Mouse (Mus musculus) hindbrain, postnatal 0 days (tissue): ENCODE data around the gene Dcaf1. TPM values are rescaled to one million over a fixed set of nuclear protein-coding genes. Genes with fewer than 3 reads are reported as not detected.

Experiments
- ATAC-seq: fragments of 200-750 bp; cut with Nextera tagmentation; 2 replicates; pipeline ENCODE4 v1.8.0; 2017; ENCODE audit warnings: mild to moderate bottlenecking, moderate TSS enrichment, moderate library complexity
- DNase-seq: peaks from one replicate; pipeline ENCODE4 v3.0.0-alpha.2; 2015; ENCODE audit warnings: low spot score
- H3K27ac ChIP-seq: fragments of 300-500 bp; sonication (generic); 2 replicates; pipeline ENCODE4 v1.5.1; 2014; ENCODE audit warnings: mild to moderate bottlenecking
- H3K27me3 ChIP-seq: fragments of 300-500 bp; sonication (generic); 2 replicates; pipeline ENCODE4 v1.6.1; 2014; ENCODE audit warnings: low read length, mixed read lengths; ENCODE audit not compliant: insufficient read depth
- H3K36me3 ChIP-seq: fragments of 300-500 bp; sonication (generic); 2 replicates; pipeline ENCODE4 v1.6.1; 2014; ENCODE audit warnings: low read length, mixed read lengths; ENCODE audit not compliant: insufficient read depth
- H3K4me1 ChIP-seq: fragments of 300-500 bp; sonication (generic); 2 replicates; pipeline ENCODE4 v1.6.1; 2014; ENCODE audit warnings: antibody characterized with exemption, low read length, mixed read lengths; ENCODE audit not compliant: insufficient read depth
- H3K4me2 ChIP-seq: fragments of 300-500 bp; sonication (generic); 2 replicates; pipeline ENCODE4 v1.6.1; 2014; ENCODE audit warnings: low read depth, mild to moderate bottlenecking, low read length, moderate library complexity, mixed read lengths
- H3K4me3 ChIP-seq: fragments of 300-500 bp; sonication (generic); 2 replicates; pipeline ENCODE4 v1.5.1; 2014; ENCODE audit warnings: low read length
- H3K9ac ChIP-seq: fragments of 300-500 bp; sonication (generic); replicated peaks from 2 replicates; pipeline ENCODE4 v1.6.1; 2014; ENCODE audit warnings: mild to moderate bottlenecking, low read length, moderate library complexity, mixed read lengths
- H3K9me3 ChIP-seq: fragments of 300-500 bp; sonication (generic); 2 replicates; pipeline ENCODE4 v1.6.1; 2016; ENCODE audit warnings: low read length, mixed read lengths
- CTCF ChIP-seq: IDR thresholded peaks from 2 replicates; pipeline ENCODE4 v1.5.1; 2016; ENCODE audit warnings: antibody characterized with exemption, control low read depth, low read depth
- WGBS: fragments of 180-500 bp; shearing (Covaris S2); extraction: QIAGEN DNeasy Blood & Tissue Kit; methylation state at CpG from one replicate; pipeline ENCODE4 v1.1.7; 2014; 5-methylcytosine and 5-hydroxymethylcytosine counted together
- polyA plus RNA-seq: library from polyadenylated mRNA; unstranded; fragments of >200 nt; fragmentation: Nextera tagmentation; extraction: Ambion mirVana; gene quantifications from 2 replicates; pipeline ENCODE4 v1.2.1, GENCODE M21; 2015
- total RNA-seq: library from RNA; depleted of rRNA; stranded (reverse); fragments of >200 nt; gene quantifications from 2 replicates; pipeline ENCODE4 v1.2.3, GENCODE M21; 2014

The Dcaf1 gene
- total and polyA plus RNA-seq, 2 experiments from 2014 or later = 7.4 to 18.3 TPM

- Histone ChIP-seq H3K9me3 (no peaks in the 10 kb centered on the region), H3K36me3 (peaks cover 36% of the 10 kb centered on the region; the same call in 1 of the 2 replicates), H3K9ac (no peak overlapping the region), H3K27ac (no peak overlapping the region), H3K4me2 (no peak overlapping the region), H3K4me3 (no peak overlapping the region), H3K4me1 (no peaks in the 10 kb centered on the region), H3K27me3 (no peaks in the 10 kb centered on the region)
- WGBS = 85% methylated on average over 5 of the region's 5 CpGs
- ATAC-seq (no peak), DNase-seq (no peak)
- TF ChIP-seq CTCF = no peak
Measured at GRCm38 (mm10) chr9:106874216-106874615, 52.5 kb downstream of the Dcaf1 start.

- H3K27ac ChIP-seq = no peak overlapping the region
- H3K4me3 ChIP-seq = no peak overlapping the region
- no peaks in the 10 kb centered on the region for H3K9me3 ChIP-seq
- H3K27me3 ChIP-seq = no peaks in the 10 kb centered on the region
- H3K4me1 ChIP-seq = no peaks in the 10 kb centered on the region
- TF ChIP-seq CTCF = no peak
- no peak for DNase-seq
- no peak overlapping the region for H3K9ac ChIP-seq
- no peak overlapping the region for H3K4me2 ChIP-seq
- peaks cover 49% of the 10 kb centered on the region; the same call in 1 of the 2 replicates for H3K36me3 ChIP-seq
- ATAC-seq = no peak
- 78% methylated on average over 3 of the region's 3 CpGs for WGBS
Measured at GRCm38 (mm10) chr9:106876666-106877065, 55.0 kb downstream of the Dcaf1 start.

GRCm38 (mm10) chr9:106879471-106879870 lies 57.8 kb downstream of the Dcaf1 start:
- H3K27ac ChIP-seq = no peak overlapping the region

GRCm38 (mm10) chr9:106881071-106881755 lies 59.5 kb downstream of the Dcaf1 start:
- H3K27ac ChIP-seq = no peak overlapping the region
- no peaks in the 10 kb centered on the region for H3K9me3 ChIP-seq
- H3K4me3 ChIP-seq = no peak overlapping the region
- H3K27me3 ChIP-seq = no peaks in the 10 kb centered on the region
- no peak for TF ChIP-seq CTCF
- DNase-seq = no peak
- peaks cover 36% of the 10 kb centered on the region; the same call in 1 of the 2 replicates for H3K36me3 ChIP-seq
- no peak overlapping the region for H3K4me2 ChIP-seq
- H3K9ac ChIP-seq = no peak overlapping the region
- no peak for ATAC-seq
- peaks cover 19% of the 10 kb centered on the region for H3K4me1 ChIP-seq
- 52% methylated on average over 4 of the region's 4 CpGs for WGBS

More at GRCm38 (mm10) chr9:106879471-106879870, 57.8 kb downstream of the Dcaf1 start:
- TF ChIP-seq CTCF = no peak
- Histone ChIP-seq H3K4me3 (no peak overlapping the region), H3K9me3 (no peaks in the 10 kb centered on the region), H3K27me3 (no peaks in the 10 kb centered on the region), H3K36me3 (peaks cover 52% of the 10 kb centered on the region; the same call in 1 of the 2 replicates), H3K9ac (no peak overlapping the region), H3K4me2 (no peak overlapping the region), H3K4me1 (peaks cover 10% of the 10 kb centered on the region)
- ATAC-seq = no peak
- 61% methylated on average over 4 of the region's 4 CpGs for WGBS
- DNase-seq = no peak

GRCm38 (mm10) chr9:106882176-106882575 lies 60.5 kb downstream of the Dcaf1 start:
- Histone ChIP-seq H3K27me3 (no peaks in the 10 kb centered on the region), H3K36me3 (peaks cover 34% of the 10 kb centered on the region; the same call in 1 of the 2 replicates), H3K4me1 (peaks cover 19% of the 10 kb centered on the region), H3K9ac (no peak overlapping the region), H3K9me3 (no peaks in the 10 kb centered on the region), H3K27ac (no peak overlapping the region), H3K4me2 (no peak overlapping the region), H3K4me3 (no peak overlapping the region)
- 66% methylated on average over 4 of the region's 4 CpGs for WGBS
- ATAC-seq (no peak), DNase-seq (no peak)
- TF ChIP-seq CTCF = no peak

- no peak for ATAC-seq
- Histone ChIP-seq H3K27me3 (no peaks in the 10 kb centered on the region), H3K4me2 (peak overlapping the region; percentile 93), H3K4me3 (peak overlapping the region; percentile 73), H3K27ac (no peak overlapping the region), H3K9me3 (no peaks in the 10 kb centered on the region), H3K4me1 (peaks cover 19% of the 10 kb centered on the region), H3K36me3 (peaks cover 27% of the 10 kb centered on the region; the same call in 1 of the 2 replicates), H3K9ac (0 out of 2 replicates have a peak overlapping the region, but pooled peaks have one; percentile 9)
- no peak for TF ChIP-seq CTCF
- WGBS = 64% methylated on average over 3 of the region's 3 CpGs
- no peak for DNase-seq
Measured at GRCm38 (mm10) chr9:106883085-106883484, 61.4 kb downstream of the Dcaf1 start.

- Histone ChIP-seq H3K27ac (no peak overlapping the region), H3K4me3 (peak overlapping the region; percentile 73), H3K27me3 (no peaks in the 10 kb centered on the region), H3K9me3 (no peaks in the 10 kb centered on the region), H3K4me1 (peaks cover 19% of the 10 kb centered on the region), H3K36me3 (peaks cover 36% of the 10 kb centered on the region; the same call in 1 of the 2 replicates), H3K9ac (peak overlapping the region; percentile 92; the same call in 1 of the 2 replicates), H3K4me2 (peak overlapping the region; percentile 93)
- DNase-seq = no peak
- TF ChIP-seq CTCF = no peak
- ATAC-seq = no peak
- 22% methylated on average over 16 of the region's 16 CpGs for WGBS
Measured at GRCm38 (mm10) chr9:106884306-106884705, 62.6 kb downstream of the Dcaf1 start.
